Mouse (Mus musculus): Measurements from ENCODE around the gene Cacnb2. TPM values are rescaled to one million over a fixed set of nuclear protein-coding genes. Genes with fewer than 3 reads are reported as not detected.

The Cacnb2 gene
- total RNA-seq, 2 experiments from 2014 or later: 78.8 to 85.3 TPM

GRCm38 (mm10) chr2:14763931-14764330 is 161.0 kb downstream of the Cacnb2 start:
- DNase-seq (ENCODE audit: extremely low spot score in 1 of 2, low spot score in 1 of 2): no peak

GRCm38 (mm10) chr2:14769448-14769847 is 166.6 kb downstream of the Cacnb2 start:
- no peak for DNase-seq (ENCODE audit: extremely low spot score in 1 of 2, low spot score in 1 of 2)

- DNase-seq (ENCODE audit: extremely low spot score in 1 of 2, low spot score in 1 of 2): no peak
These were observed 167.7 kb downstream of the Cacnb2 start for GRCm38 (mm10) chr2:14770635-14771034.

- DNase-seq (ENCODE audit: extremely low spot score in 1 of 2, low spot score in 1 of 2): no peak
These were observed 171.5 kb downstream of the Cacnb2 start for GRCm38 (mm10) chr2:14774375-14774774.

- no peak for DNase-seq (ENCODE audit: extremely low spot score in 1 of 2, low spot score in 1 of 2)
These were observed 172.1 kb downstream of the Cacnb2 start for GRCm38 (mm10) chr2:14774857-14775495.

- DNase-seq (ENCODE audit: extremely low spot score in 1 of 2, low spot score in 1 of 2): no peak
These were observed 185.1 kb downstream of the Cacnb2 start for GRCm38 (mm10) chr2:14787983-14788382.

- DNase-seq (ENCODE audit: extremely low spot score in 1 of 2, low spot score in 1 of 2): no peak
These were observed 198.7 kb downstream of the Cacnb2 start for GRCm38 (mm10) chr2:14801446-14802046.

GRCm38 (mm10) chr2:14807650-14808347 is 204.9 kb downstream of the Cacnb2 start:
- no peak for DNase-seq (ENCODE audit: extremely low spot score in 1 of 2, low spot score in 1 of 2)

GRCm38 (mm10) chr2:14814977-14815376 is 212.1 kb downstream of the Cacnb2 start:
- DNase-seq (ENCODE audit: extremely low spot score in 1 of 2, low spot score in 1 of 2): no peak

- DNase-seq (ENCODE audit: extremely low spot score in 1 of 2, low spot score in 1 of 2): no peak
These were observed 215.8 kb downstream of the Cacnb2 start for GRCm38 (mm10) chr2:14818651-14819050.

GRCm38 (mm10) chr2:14820946-14821345 is 218.1 kb downstream of the Cacnb2 start:
- no peak for DNase-seq (ENCODE audit: extremely low spot score in 1 of 2, low spot score in 1 of 2)

- no peak for DNase-seq (ENCODE audit: extremely low spot score in 1 of 2, low spot score in 1 of 2)
These were observed 220.2 kb downstream of the Cacnb2 start for GRCm38 (mm10) chr2:14823105-14823504.

GRCm38 (mm10) chr2:14823816-14824348 is 221.0 kb downstream of the Cacnb2 start:
- DNase-seq (ENCODE audit: extremely low spot score in 1 of 2, low spot score in 1 of 2): no peak

GRCm38 (mm10) chr2:14825146-14825545 is 222.3 kb downstream of the Cacnb2 start:
- DNase-seq (ENCODE audit: extremely low spot score in 1 of 2, low spot score in 1 of 2): no peak

- no peak for DNase-seq (ENCODE audit: extremely low spot score in 1 of 2, low spot score in 1 of 2)
These were observed 226.6 kb downstream of the Cacnb2 start for GRCm38 (mm10) chr2:14829451-14829850.

GRCm38 (mm10) chr2:14831308-14831707 is 228.4 kb downstream of the Cacnb2 start:
- DNase-seq (ENCODE audit: extremely low spot score in 1 of 2, low spot score in 1 of 2): no peak

- DNase-seq (ENCODE audit: extremely low spot score in 1 of 2, low spot score in 1 of 2): no peak
These were observed 231.9 kb downstream of the Cacnb2 start for GRCm38 (mm10) chr2:14834700-14835317.

- DNase-seq (ENCODE audit: extremely low spot score in 1 of 2, low spot score in 1 of 2): no peak
These were observed 238.4 kb downstream of the Cacnb2 start for GRCm38 (mm10) chr2:14841272-14841671.

- DNase-seq (ENCODE audit: extremely low spot score in 1 of 2, low spot score in 1 of 2): no peak
These were observed 243.8 kb downstream of the Cacnb2 start for GRCm38 (mm10) chr2:14846727-14847126.

GRCm38 (mm10) chr2:14847188-14847587 is 244.3 kb downstream of the Cacnb2 start:
- no peak for DNase-seq (ENCODE audit: extremely low spot score in 1 of 2, low spot score in 1 of 2)

GRCm38 (mm10) chr2:14850831-14851230 is 247.9 kb downstream of the Cacnb2 start:
- no peak for DNase-seq (ENCODE audit: extremely low spot score in 1 of 2, low spot score in 1 of 2)
